Mouse (Mus musculus): ENCODE measurements around the gene Ccdc141.

GRCm38 (mm10) chr2:77173366-77173765 is 2.9 kb upstream of the Ccdc141 start:
- no peak for TF ChIP-seq CTCF (IDR thresholded peaks at IDR 0.05; ENCODE audit: low read depth)
- TF ChIP-seq EP300 (IDR thresholded peaks at IDR 0.05; ENCODE audit: low read depth) = no peak
